Mouse (Mus musculus) bone marrow macrophage, adult 2 months (primary cell): ENCODE results near the gene Inpp4a. TPM values are rescaled to one million over a fixed set of nuclear protein-coding genes. Genes with fewer than 3 reads are reported as not detected.

Source experiments
- H3K27ac ChIP-seq: 2 replicates; pipeline ENCODE4 v1.5.1; 2012; ENCODE audit warnings: low read depth, low read length; ENCODE audit not compliant: insufficient read depth
- H3K4me1 ChIP-seq: 2 replicates; pipeline ENCODE4 v1.6.1; 2012; ENCODE audit warnings: low read length; ENCODE audit not compliant: control insufficient read depth, insufficient read depth
- H3K4me3 ChIP-seq: 2 replicates; pipeline ENCODE4 v1.5.1; 2012; ENCODE audit warnings: mild to moderate bottlenecking, low read length, moderate library complexity; ENCODE audit not compliant: insufficient read depth
- CTCF ChIP-seq: IDR thresholded peaks from 2 replicates; pipeline ENCODE4 v1.5.1; 2012; ENCODE audit warnings: low read depth, mild to moderate bottlenecking, low read length, moderate library complexity
- POLR2A ChIP-seq: IDR thresholded peaks from 2 replicates; pipeline ENCODE4 v1.6.1; 2012; ENCODE audit warnings: mild to moderate bottlenecking, low read depth, low read length, borderline replicate concordance
- polyA plus RNA-seq: library from polyadenylated mRNA; stranded (reverse); fragments of >200 nt; gene quantifications from 2 replicates; pipeline ENCODE4 v1.2.4, GENCODE M21; 2012; ENCODE audit not compliant: missing spikeins, insufficient read depth, insufficient read length

Gene Inpp4a
- polyA plus RNA-seq, 1 experiment: 40.7 TPM

DNA sequence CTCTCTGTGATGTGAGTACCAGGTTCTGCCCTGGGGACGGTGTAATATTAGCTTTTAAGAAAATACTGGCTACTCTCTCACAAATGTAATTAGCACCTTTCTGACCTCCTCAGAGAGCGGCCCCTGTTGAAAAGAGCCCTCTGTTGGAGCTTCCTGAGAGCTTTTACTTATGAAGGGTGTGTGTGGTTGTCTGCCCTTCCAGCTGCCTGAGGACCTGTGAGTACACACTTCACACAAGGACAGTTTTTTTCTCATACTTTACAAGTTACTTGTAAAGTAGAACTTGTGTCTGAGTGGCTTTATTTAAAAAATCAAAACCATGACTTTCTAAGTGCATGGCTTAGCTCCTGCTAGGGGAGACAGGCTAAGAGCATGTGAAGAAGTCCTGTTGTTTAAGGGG is 37.1 kb downstream of the Inpp4a start:
- TF ChIP-seq POLR2A: no peak
- no peak for TF ChIP-seq CTCF
- H3K4me1 ChIP-seq: peaks cover 24% of the 10 kb centered on the region
- H3K4me3 ChIP-seq: no peak overlapping the region
- no peak overlapping the region for H3K27ac ChIP-seq

DNA sequence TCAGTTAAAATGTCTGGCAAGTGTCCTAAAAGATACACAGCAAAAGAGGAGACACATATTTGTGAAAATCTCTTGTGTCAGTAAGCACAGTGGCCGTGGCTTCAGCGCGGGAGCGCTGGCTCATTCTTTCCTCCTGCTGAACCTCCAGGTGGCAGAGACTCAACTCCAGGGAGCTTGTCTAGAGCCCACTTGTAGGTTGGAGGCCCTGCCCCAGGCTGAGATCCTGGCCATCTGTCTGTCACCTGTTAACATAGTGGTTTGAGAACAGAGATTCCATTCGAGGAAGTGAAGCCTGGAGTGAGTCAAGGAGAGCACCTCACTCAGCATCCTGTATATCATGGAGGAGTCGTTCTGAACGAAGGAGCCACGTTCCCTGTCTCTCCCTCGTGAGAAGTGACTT is 37.6 kb downstream of the Inpp4a start:
- H3K27ac ChIP-seq: no peak overlapping the region
- TF ChIP-seq CTCF (no peak), POLR2A (no peak)
- H3K4me3 ChIP-seq: no peak overlapping the region
- H3K4me1 ChIP-seq: peaks cover 28% of the 10 kb centered on the region

DNA sequence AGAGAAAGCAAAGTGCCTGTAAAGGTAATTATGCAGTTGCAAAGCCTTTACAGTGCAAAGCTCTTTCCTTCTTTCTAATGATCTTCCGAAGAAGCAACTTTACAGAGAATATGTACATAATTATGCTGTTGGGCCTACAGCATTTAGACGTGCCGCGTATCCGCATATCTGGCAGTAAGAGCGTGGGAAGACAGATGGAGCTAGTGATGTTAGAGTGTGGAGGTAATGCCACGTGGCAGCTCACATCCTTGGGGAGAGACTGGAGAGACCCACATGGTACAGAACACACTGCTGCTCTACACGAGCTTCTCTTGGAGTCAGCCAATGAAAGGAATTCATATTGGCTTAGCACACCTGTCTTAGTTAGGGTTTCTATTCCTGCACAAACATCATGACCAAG is 39.5 kb downstream of the Inpp4a start:
- TF ChIP-seq CTCF (no peak), POLR2A (no peak)
- H3K4me3 ChIP-seq: no peak overlapping the region
- H3K27ac ChIP-seq: no peak overlapping the region
- H3K4me1 ChIP-seq: peaks cover 24% of the 10 kb centered on the region

- TF ChIP-seq POLR2A (no peak), CTCF (no peak)
- peaks cover 34% of the 10 kb centered on the region for H3K4me1 ChIP-seq
- no peak overlapping the region for H3K4me3 ChIP-seq
- no peak overlapping the region for H3K27ac ChIP-seq
Measured at GRCm38 (mm10) chr1:37341347-37341746, 41.7 kb downstream of the Inpp4a start.

GRCm38 (mm10) chr1:37341914-37342313 is 42.2 kb downstream of the Inpp4a start:
- no peak overlapping the region for H3K4me3 ChIP-seq
- H3K4me1 ChIP-seq: peaks cover 34% of the 10 kb centered on the region
- H3K27ac ChIP-seq: no peak overlapping the region
- TF ChIP-seq CTCF: no peak
- no peak for TF ChIP-seq POLR2A

- TF ChIP-seq POLR2A: no peak
- no peak for TF ChIP-seq CTCF
- peaks cover 34% of the 10 kb centered on the region for H3K4me1 ChIP-seq
- no peak overlapping the region for H3K4me3 ChIP-seq
- H3K27ac ChIP-seq: no peak overlapping the region
Measured at GRCm38 (mm10) chr1:37342524-37342923, 42.9 kb downstream of the Inpp4a start.

GRCm38 (mm10) chr1:37343265-37343664 is 43.6 kb downstream of the Inpp4a start:
- no peak overlapping the region for H3K4me3 ChIP-seq
- TF ChIP-seq POLR2A (no peak), CTCF (no peak)
- peaks cover 34% of the 10 kb centered on the region for H3K4me1 ChIP-seq
- H3K27ac ChIP-seq: no peak overlapping the region

GRCm38 (mm10) chr1:37344223-37344916 is 44.7 kb downstream of the Inpp4a start:
- H3K4me1 ChIP-seq: peaks cover 34% of the 10 kb centered on the region
- H3K27ac ChIP-seq: peak overlapping the region; percentile 57
- no peak overlapping the region for H3K4me3 ChIP-seq
- no peak for TF ChIP-seq POLR2A

- Histone ChIP-seq H3K4me1 (peaks cover 28% of the 10 kb centered on the region), H3K27ac (no peak overlapping the region), H3K4me3 (no peak overlapping the region)
- TF ChIP-seq CTCF (no peak), POLR2A (no peak)
Measured at GRCm38 (mm10) chr1:37347361-37348080, 47.9 kb downstream of the Inpp4a start.

DNA sequence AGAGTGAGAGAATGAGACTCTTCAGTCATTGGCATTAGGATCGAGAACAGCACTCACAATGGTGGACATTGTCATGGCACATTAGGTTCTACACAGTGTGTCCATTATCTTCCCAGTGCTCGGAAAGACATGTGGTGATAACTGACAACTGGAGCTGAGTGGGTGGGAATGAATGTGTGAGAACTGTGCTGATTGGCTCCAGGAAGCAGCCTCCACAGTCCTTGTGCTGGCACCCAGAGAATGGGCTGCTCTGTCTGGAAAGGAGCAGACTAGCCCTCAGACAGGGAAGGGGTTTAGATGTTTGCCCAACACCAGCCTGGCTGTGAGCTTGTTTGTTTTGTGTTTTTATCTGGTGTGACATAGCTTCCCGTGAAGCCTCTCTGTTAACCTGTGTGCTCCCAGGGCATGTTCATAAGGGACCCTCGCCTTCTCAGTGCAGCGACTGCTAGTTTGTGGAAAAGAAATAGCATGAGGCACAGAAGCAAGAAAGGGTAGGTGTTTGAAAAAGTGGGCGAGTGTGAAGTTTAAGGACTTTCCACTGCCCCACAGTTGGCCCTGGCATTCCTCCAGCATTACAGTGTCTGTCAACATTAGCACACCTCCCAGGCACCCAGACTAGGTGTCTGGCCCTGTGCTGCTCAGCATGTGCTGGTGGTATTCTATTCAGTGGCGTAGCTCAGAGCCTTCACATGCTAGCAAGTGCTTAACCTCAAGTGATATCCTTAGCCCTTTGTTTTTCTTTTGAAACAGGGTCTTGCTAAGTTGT is 51.4 kb downstream of the Inpp4a start:
- no peak for TF ChIP-seq CTCF
- no peak for TF ChIP-seq POLR2A
- Histone ChIP-seq H3K4me3 (no peak overlapping the region), H3K4me1 (peaks cover 4% of the 10 kb centered on the region), H3K27ac (no peak overlapping the region)
